Mouse (Mus musculus) brain, embryonic 14.5 days (tissue): ENCODE results near the gene Tmtc1.

Experiments
- CTCF ChIP-seq: fragments of 200-500 bp; IDR thresholded peaks from 2 replicates; pipeline ENCODE4 v1.5.1; 2012; ENCODE audit warnings: inconsistent platforms, mild to moderate bottlenecking, moderate library complexity, borderline replicate concordance; ENCODE audit not compliant: insufficient read depth, insufficient read length; ENCODE audit errors: extremely low read depth
- POLR2A ChIP-seq: fragments of 200-500 bp; IDR thresholded peaks from 2 replicates; pipeline ENCODE4 v1.6.1; 2012; ENCODE audit warnings: mild to moderate bottlenecking, inconsistent platforms, borderline replicate concordance; ENCODE audit not compliant: poor library complexity, insufficient read depth, insufficient read length, severe bottlenecking; ENCODE audit errors: extremely low read depth

DNA sequence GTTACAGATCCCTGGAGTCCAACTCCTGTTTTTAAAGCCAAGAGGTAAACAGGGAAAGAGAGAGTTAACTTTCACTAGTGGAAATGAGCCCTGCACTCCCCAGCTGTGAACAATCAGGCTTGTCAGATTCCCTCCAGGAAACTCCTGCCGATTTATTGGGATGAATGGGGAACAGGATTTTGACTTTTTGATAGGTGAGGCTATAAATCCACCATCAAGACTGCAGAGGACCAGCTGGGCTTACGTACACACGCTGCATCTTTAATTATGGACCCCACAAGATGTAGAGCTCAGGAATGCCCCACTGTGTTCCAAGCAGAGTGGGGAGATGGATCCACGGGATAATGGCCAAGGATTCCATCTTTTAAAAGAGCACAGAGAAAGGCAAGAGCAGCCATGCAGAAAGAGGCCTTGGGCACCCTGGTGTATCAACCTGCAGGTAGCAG is 77.1 kb downstream of the Tmtc1 start:
- TF ChIP-seq POLR2A (no peak), CTCF (no peak)
